Mouse (Mus musculus): ENCODE data around the gene Ist1. TPM values are rescaled to one million over a fixed set of nuclear protein-coding genes. Genes with fewer than 3 reads are reported as not detected.

Gene Ist1
- 96.0 and 103 TPM in 2 replicates for polyA plus RNA-seq (2015; fragmentation: Nextera tagmentation; extraction: Ambion mirVana)

- Histone ChIP-seq H3K27ac (replicated peaks) (peak within 1 kb of the TSS; percentile 93), H3K36me3 (ENCODE audit: control insufficient read depth, insufficient read depth, low read length) (no peaks in the 10 kb centered on the region), H3K9me3 (ENCODE audit: control insufficient read depth, low read length) (no peaks in the 10 kb centered on the region), H3K9ac (ENCODE audit: low read length) (peak within 1 kb of the TSS; percentile 98), H3K27me3 (ENCODE audit: control insufficient read depth, insufficient read depth, low read length) (no peaks in the 10 kb centered on the region), H3K4me3 (ENCODE audit: low read depth, low read length) (peak within 1 kb of the TSS; percentile 99), H3K4me2 (replicated peaks; ENCODE audit: low read depth) (peak within 1 kb of the TSS; percentile 82), H3K4me1 (replicated peaks; ENCODE audit: control insufficient read depth, insufficient read depth) (peaks cover 9% of the 10 kb centered on the region)
- peak; percentile 99 for DNase-seq (ENCODE audit: low spot score)
- ATAC-seq (ENCODE audit: low FRiP score, low TSS enrichment) = peak; percentile 98
- WGBS = under 1% methylated on average over 57 of the region's 57 CpGs
- TF ChIP-seq EP300 (optimal IDR thresholded peaks at IDR 0.05) (no peak), CTCF (IDR thresholded peaks at IDR 0.05; ENCODE audit: low read depth) (0 out of 2 replicates have a peak, but pooled peaks have one; percentile 11)
Observed at GRCm38 (mm10) chr8:109693146-109693900, at the start of gene Ist1. Gene Ist1, minus strand, starts transcription at chr8:109693260.

- TF ChIP-seq EP300 (optimal IDR thresholded peaks at IDR 0.05) (no peak), CTCF (IDR thresholded peaks at IDR 0.05; ENCODE audit: low read depth) (no peak)
- Histone ChIP-seq H3K9me3 (ENCODE audit: control insufficient read depth, low read length) (no peaks in the 10 kb centered on the region), H3K27ac (replicated peaks) (no peak overlapping the region), H3K36me3 (ENCODE audit: control insufficient read depth, insufficient read depth, low read length) (no peaks in the 10 kb centered on the region; the same call in none of the 2 replicates), H3K4me3 (ENCODE audit: low read depth, low read length) (peak overlapping the region; percentile 85), H3K4me1 (replicated peaks; ENCODE audit: control insufficient read depth, insufficient read depth) (peaks cover 6% of the 10 kb centered on the region; the same call in 1 of the 2 replicates), H3K4me2 (replicated peaks; ENCODE audit: low read depth) (peak overlapping the region; percentile 91), H3K9ac (ENCODE audit: low read length) (no peak overlapping the region), H3K27me3 (ENCODE audit: control insufficient read depth, insufficient read depth, low read length) (no peaks in the 10 kb centered on the region)
- DNase-seq (ENCODE audit: low spot score) (no peak), ATAC-seq (ENCODE audit: low FRiP score, low TSS enrichment) (peak; percentile 6; the same call in 1 of the 2 replicates)
- 67% methylated on average over 1 of the region's 1 CpGs for WGBS
Observed at GRCm38 (mm10) chr8:109738049-109738380, 45.0 kb upstream of the Ist1 start.

DNA sequence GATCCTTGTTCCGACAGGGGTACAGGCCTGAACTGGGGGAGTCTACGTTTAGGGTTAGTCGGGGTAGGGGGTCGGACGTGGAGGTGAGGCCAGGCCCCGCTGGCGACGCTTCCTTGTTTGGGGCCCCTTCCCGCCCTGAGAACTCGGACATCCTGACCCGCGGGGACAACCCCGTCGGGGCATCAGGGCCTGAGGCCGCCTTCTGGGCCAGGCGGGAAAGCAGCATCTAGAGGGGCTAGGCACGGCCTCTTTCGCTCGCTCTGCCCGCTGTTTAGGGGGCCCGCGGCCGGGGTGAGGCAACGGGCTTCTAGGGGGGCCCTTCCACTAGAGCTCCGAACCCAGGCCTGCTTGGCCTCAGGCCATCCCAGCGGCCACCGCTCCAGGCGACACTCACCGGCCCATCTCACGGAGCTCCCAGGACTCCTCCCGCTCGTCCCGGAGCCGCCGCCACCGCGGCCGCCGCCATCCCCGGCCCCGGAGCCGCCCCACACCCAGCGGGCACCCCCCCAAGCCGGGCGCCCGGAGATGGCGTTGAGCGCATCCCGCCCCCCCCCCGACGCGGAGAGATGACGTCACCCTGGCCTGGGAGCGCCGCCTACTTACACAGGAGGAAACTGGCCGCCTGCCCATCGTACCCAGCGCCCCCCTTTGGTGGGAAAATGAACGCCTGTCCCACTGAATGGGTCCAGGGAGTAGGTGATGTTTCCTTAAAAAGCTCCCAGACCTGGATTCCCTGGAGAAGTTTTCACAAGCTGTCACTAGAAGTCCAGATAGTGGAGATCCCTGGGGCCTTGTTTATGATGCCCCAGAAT, 44.4 kb upstream of the Ist1 start, which contains the start of gene Atxn1l:
Gene Atxn1l (minus strand): TSS at position 503 of the 812 bp plus-strand sequence.
- WGBS = under 1% methylated on average over 53 of the region's 59 CpGs

GRCm38 (mm10) chr8:109736819-109737218, 43.8 kb upstream of the Ist1 start:
- H3K36me3 ChIP-seq (ENCODE audit: control insufficient read depth, insufficient read depth, low read length) = peaks cover 10% of the 10 kb centered on the region
- WGBS = 4% methylated on average over 8 of the region's 8 CpGs
- H3K9me3 ChIP-seq (ENCODE audit: control insufficient read depth, low read length) = no peaks in the 10 kb centered on the region
- peak overlapping the region; percentile 96 for H3K9ac ChIP-seq (ENCODE audit: low read length)
- DNase-seq (ENCODE audit: low spot score) (peak; percentile 22), ATAC-seq (ENCODE audit: low FRiP score, low TSS enrichment) (0 out of 2 replicates have a peak, but pooled peaks have one; percentile 7)
- TF ChIP-seq EP300 (optimal IDR thresholded peaks at IDR 0.05) (no peak), CTCF (IDR thresholded peaks at IDR 0.05; ENCODE audit: low read depth) (no peak)
- H3K27ac ChIP-seq (replicated peaks) = peak overlapping the region; percentile 89
- peak overlapping the region; percentile 85 for H3K4me3 ChIP-seq (ENCODE audit: low read depth, low read length)
- peaks cover 6% of the 10 kb centered on the region; the same call in 1 of the 2 replicates for H3K4me1 ChIP-seq (replicated peaks; ENCODE audit: control insufficient read depth, insufficient read depth)
- H3K4me2 ChIP-seq (replicated peaks; ENCODE audit: low read depth) = peak overlapping the region; percentile 91
- H3K27me3 ChIP-seq (ENCODE audit: control insufficient read depth, insufficient read depth, low read length) = no peaks in the 10 kb centered on the region

More for the DNA sequence above, 44.4 kb upstream of the Ist1 start, which contains the start of gene Atxn1l:
- Histone ChIP-seq H3K27ac (replicated peaks) (peak within 1 kb of the TSS; percentile 89), H3K9ac (ENCODE audit: low read length) (peak within 1 kb of the TSS; percentile 96), H3K4me2 (replicated peaks; ENCODE audit: low read depth) (peak within 1 kb of the TSS; percentile 91), H3K4me1 (replicated peaks; ENCODE audit: control insufficient read depth, insufficient read depth) (peaks cover 6% of the 10 kb centered on the region; the same call in 1 of the 2 replicates), H3K36me3 (ENCODE audit: control insufficient read depth, insufficient read depth, low read length) (peaks cover 4% of the 10 kb centered on the region), H3K27me3 (ENCODE audit: control insufficient read depth, insufficient read depth, low read length) (no peaks in the 10 kb centered on the region), H3K9me3 (ENCODE audit: control insufficient read depth, low read length) (no peaks in the 10 kb centered on the region), H3K4me3 (ENCODE audit: low read depth, low read length) (peak within 1 kb of the TSS; percentile 85)
- no peak for TF ChIP-seq EP300 (optimal IDR thresholded peaks at IDR 0.05)
- TF ChIP-seq CTCF (IDR thresholded peaks at IDR 0.05; ENCODE audit: low read depth) = peak; percentile 77
- ATAC-seq (ENCODE audit: low FRiP score, low TSS enrichment) (peak; percentile 92), DNase-seq (ENCODE audit: low spot score) (peak; percentile 92)

- Histone ChIP-seq H3K4me2 (replicated peaks; ENCODE audit: low read depth) (no peak overlapping the region), H3K27me3 (ENCODE audit: control insufficient read depth, insufficient read depth, low read length) (no peaks in the 10 kb centered on the region), H3K27ac (replicated peaks) (no peak overlapping the region), H3K4me3 (ENCODE audit: low read depth, low read length) (no peak overlapping the region), H3K9ac (ENCODE audit: low read length) (no peak overlapping the region), H3K36me3 (ENCODE audit: control insufficient read depth, insufficient read depth, low read length) (peaks cover 12% of the 10 kb centered on the region), H3K9me3 (ENCODE audit: control insufficient read depth, low read length) (no peaks in the 10 kb centered on the region), H3K4me1 (replicated peaks; ENCODE audit: control insufficient read depth, insufficient read depth) (peaks cover 6% of the 10 kb centered on the region; the same call in 1 of the 2 replicates)
- DNase-seq (ENCODE audit: low spot score) = no peak
- ATAC-seq (ENCODE audit: low FRiP score, low TSS enrichment) = no peak
- no peak for TF ChIP-seq EP300 (optimal IDR thresholded peaks at IDR 0.05)
- TF ChIP-seq CTCF (IDR thresholded peaks at IDR 0.05; ENCODE audit: low read depth) = no peak
- 76% methylated on average over 3 of the region's 3 CpGs for WGBS
Observed at GRCm38 (mm10) chr8:109734018-109734417, 41.0 kb upstream of the Ist1 start.
